Mouse (Mus musculus) small intestine, adult 2 months (tissue): ENCODE results near the gene Rhox13. TPM values are rescaled to one million over a fixed set of nuclear protein-coding genes. Genes with fewer than 3 reads are reported as not detected.

Experiments
- H3K27ac ChIP-seq: fragments of 200-500 bp; 2 replicates; pipeline ENCODE4 v1.5.1; 2012; ENCODE audit warnings: low read depth, low read length, control low read depth, inconsistent platforms; ENCODE audit not compliant: insufficient read depth
- H3K27me3 ChIP-seq: fragments of 200-500 bp; 2 replicates; pipeline ENCODE4 v1.6.1; 2012; ENCODE audit warnings: mild to moderate bottlenecking, moderate library complexity, low read length, inconsistent platforms; ENCODE audit not compliant: control insufficient read depth, insufficient read depth
- H3K36me3 ChIP-seq: fragments of 200-500 bp; 2 replicates; pipeline ENCODE4 v1.6.1; 2012; ENCODE audit warnings: mild to moderate bottlenecking, low read length, control low read depth, inconsistent platforms; ENCODE audit not compliant: control insufficient read depth, insufficient read depth
- H3K4me1 ChIP-seq: fragments of 200-500 bp; 2 replicates; pipeline ENCODE4 v1.6.1; 2012; ENCODE audit warnings: low read length, inconsistent platforms, mixed read lengths; ENCODE audit not compliant: control insufficient read depth, insufficient read depth, insufficient read length
- H3K4me3 ChIP-seq: fragments of 200-500 bp; 2 replicates; pipeline ENCODE4 v1.5.1; 2012; ENCODE audit warnings: low read depth, mild to moderate bottlenecking, control low read depth, inconsistent platforms, low read length, moderate library complexity
- CTCF ChIP-seq: fragments of 200-500 bp; IDR thresholded peaks from 2 replicates; pipeline ENCODE4 v1.5.1; 2012; ENCODE audit warnings: low read depth, mild to moderate bottlenecking, control low read depth, inconsistent platforms, low read length, moderate library complexity, mixed read lengths; ENCODE audit not compliant: insufficient replicate concordance, insufficient read length; ENCODE audit errors: extremely low read depth
- POLR2A ChIP-seq: fragments of 200-500 bp; IDR thresholded peaks from 2 replicates; pipeline ENCODE4 v1.6.1; 2012; ENCODE audit warnings: low read depth, mild to moderate bottlenecking, control low read depth, inconsistent platforms, low read length, moderate library complexity
- WGBS: fragments of 180-500 bp; shearing (Covaris S2); methylation state at CpG from one replicate; pipeline ENCODE4 v1.1.7; 2018; 5-methylcytosine and 5-hydroxymethylcytosine counted together
- polyA plus RNA-seq: library from polyadenylated mRNA; depleted of rRNA; stranded (reverse); fragments of >200 nt; gene quantifications from 2 replicates; pipeline ENCODE4 v1.2.3, GENCODE M21; 2012; rRNA removed

The Rhox13 gene
- polyA plus RNA-seq, result not detected in 2 replicates

DNA sequence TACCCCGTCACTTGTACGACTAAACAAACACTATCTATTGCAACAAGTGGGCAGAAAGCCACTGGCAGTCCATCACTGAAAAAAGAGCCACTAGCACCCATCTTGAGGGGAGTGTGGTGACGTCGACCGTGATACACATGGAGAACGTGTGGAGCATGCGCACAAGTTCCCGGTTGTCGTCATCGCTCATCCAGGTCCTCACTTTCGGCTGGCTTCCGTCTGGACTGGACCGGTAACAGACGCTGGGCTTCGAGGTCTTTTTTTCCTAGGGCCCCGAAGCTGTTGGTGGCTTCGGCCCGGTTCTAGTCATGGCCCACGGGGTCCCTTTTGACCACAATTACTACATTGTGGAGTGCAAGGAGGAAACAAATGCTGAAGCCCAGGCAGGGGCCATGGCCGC is at the start of gene Rhox13:
Rhox13 (plus strand) TSS at position 238 of the 400 bp plus-strand sequence.
- WGBS, result 94% methylated on average over 20 of the region's 20 CpGs
- no peaks in the 10 kb centered on the region for H3K4me1 ChIP-seq
- TF ChIP-seq CTCF (no peak), POLR2A (no peak)
- no peak within 1 kb of the TSS for H3K27ac ChIP-seq
- H3K36me3 ChIP-seq, result no peaks in the 10 kb centered on the region
- H3K27me3 ChIP-seq, result no peaks in the 10 kb centered on the region
- H3K4me3 ChIP-seq, result no peak within 1 kb of the TSS

DNA sequence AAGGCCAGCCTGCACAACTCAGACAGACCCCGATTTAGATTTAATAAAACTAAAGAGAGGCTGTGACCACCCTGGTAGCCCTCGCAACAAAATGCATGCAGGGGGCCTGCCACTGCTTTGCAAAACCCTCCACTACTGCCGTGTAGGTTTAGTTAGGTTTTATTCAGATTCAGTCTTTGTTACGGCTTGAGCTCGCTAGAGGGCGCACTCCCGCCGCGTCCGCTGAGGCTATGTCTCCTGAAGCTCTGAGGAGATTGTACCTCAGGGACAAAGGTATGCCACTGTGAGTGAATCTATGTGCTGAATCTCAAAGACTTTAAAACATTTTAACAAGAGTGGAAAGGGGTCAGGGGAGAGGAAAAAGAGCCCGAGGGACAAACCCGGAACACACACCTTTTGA is 36.8 kb upstream of the Rhox13 start:
- Histone ChIP-seq H3K36me3 (no peaks in the 10 kb centered on the region), H3K4me1 (no peaks in the 10 kb centered on the region), H3K27ac (no peak overlapping the region), H3K27me3 (no peaks in the 10 kb centered on the region), H3K4me3 (no peak overlapping the region)
- 16% methylated on average over 12 of the region's 12 CpGs for WGBS
- TF ChIP-seq POLR2A, result no peak
- peak; percentile 70; the same call in 1 of the 2 replicates for TF ChIP-seq CTCF

DNA sequence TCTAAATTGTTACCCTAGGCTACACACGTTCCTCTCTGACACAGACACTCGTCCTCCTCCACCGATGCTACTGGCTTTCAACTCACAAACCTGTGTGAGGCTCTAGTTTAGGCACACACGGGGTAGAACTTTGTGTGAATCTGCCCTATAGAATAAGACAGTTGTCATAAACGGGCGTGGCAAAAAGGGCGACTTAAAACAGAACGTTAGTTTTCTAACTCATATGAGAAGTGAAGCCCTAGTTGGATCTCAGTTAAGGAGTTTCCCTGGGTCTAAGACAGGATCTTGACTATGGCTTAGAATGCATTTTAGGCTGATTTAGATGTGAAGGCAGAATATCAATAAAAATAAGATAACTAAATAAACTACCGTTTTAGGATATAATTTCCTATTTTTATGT is 36.0 kb upstream of the Rhox13 start, which contains the start of gene Rhox11:
Rhox11 (minus strand) TSS at position 101 of the 400 bp plus-strand sequence.
- 75% methylated on average over 9 of the region's 9 CpGs for WGBS
- H3K27ac ChIP-seq, result no peak within 1 kb of the TSS
- H3K4me3 ChIP-seq, result no peak within 1 kb of the TSS
- no peaks in the 10 kb centered on the region for H3K4me1 ChIP-seq
- H3K27me3 ChIP-seq, result no peaks in the 10 kb centered on the region
- H3K36me3 ChIP-seq, result no peaks in the 10 kb centered on the region
- TF ChIP-seq CTCF, result no peak
- TF ChIP-seq POLR2A, result no peak

DNA sequence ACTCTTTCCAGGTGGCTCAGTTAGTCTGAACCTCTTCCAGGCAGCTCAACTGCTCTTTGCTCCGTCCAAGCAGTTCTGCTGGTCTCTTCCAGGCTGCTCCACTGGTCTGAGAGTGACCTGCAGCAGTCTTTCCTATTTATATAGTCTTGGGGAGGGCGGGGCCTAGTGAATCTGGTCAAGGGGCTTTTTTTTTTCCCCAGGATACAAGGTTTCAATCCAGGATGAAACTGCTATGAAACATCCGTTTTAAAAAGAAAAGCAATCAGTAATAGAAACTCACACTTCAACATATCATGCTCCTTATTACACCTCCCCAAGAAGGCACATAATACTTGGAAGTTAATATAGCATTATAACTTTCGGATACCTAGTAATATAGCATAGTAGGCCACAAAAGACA is 10.2 kb upstream of the Rhox13 start, which contains the start of gene Rhox12:
Rhox12 (minus strand) TSS at position 101 of the 400 bp plus-strand sequence.
- Histone ChIP-seq H3K27me3 (no peaks in the 10 kb centered on the region), H3K27ac (no peak within 1 kb of the TSS), H3K4me3 (no peak within 1 kb of the TSS), H3K36me3 (no peaks in the 10 kb centered on the region), H3K4me1 (no peaks in the 10 kb centered on the region)
- TF ChIP-seq CTCF (no peak), POLR2A (no peak)
- 62% methylated on average over 4 of the region's 4 CpGs for WGBS

DNA sequence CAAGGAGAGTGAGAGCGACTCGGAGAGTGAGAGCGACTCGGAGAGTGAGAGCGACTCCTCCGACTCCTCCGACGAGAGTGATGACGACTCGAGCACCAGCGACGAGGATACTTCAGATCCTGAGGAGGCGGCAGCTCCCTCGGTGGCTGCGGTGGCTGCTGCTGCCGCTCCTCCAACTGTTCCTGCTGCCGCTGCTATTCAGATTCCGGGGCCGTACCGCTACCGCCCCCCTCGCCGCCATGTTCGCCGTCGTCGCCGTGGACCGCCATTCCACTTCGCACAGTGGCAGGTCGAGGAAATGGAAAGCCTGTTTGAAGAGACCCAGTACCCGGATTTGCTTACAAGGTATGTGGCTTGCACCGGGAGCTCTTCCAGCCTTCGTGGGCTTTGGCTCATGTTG is 459 bp downstream of the Rhox13 start:
- no peaks in the 10 kb centered on the region for H3K4me1 ChIP-seq
- no peak for TF ChIP-seq POLR2A
- TF ChIP-seq CTCF, result no peak
- WGBS, result 90% methylated on average over 34 of the region's 34 CpGs
- no peaks in the 10 kb centered on the region for H3K27me3 ChIP-seq
- no peak overlapping the region for H3K27ac ChIP-seq
- H3K4me3 ChIP-seq, result no peak overlapping the region
- H3K36me3 ChIP-seq, result no peaks in the 10 kb centered on the region

DNA sequence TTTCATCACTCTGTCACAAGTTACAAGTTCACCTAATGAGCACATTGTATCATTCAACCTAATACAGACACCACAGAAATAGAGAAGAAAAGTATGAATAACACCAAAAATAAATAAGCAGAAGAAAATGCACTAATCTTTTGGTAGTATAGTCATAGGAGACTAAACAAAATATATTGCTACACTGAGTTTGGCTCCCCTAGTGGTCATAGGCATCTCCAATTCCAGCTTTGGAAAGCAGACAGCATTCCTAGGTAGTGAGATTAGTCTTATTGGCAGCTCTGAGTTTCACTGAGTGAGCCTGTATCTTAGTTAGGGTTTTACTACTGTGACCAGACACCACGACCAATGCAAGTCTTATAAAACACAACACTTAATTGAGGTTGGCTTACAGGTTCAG is 38.1 kb downstream of the Rhox13 start:
- Histone ChIP-seq H3K36me3 (no peaks in the 10 kb centered on the region), H3K27me3 (no peaks in the 10 kb centered on the region), H3K4me1 (no peaks in the 10 kb centered on the region), H3K4me3 (no peak overlapping the region), H3K27ac (no peak overlapping the region)
- WGBS, result 57% methylated on average over 1 of the region's 1 CpGs
- TF ChIP-seq POLR2A, result no peak
- no peak for TF ChIP-seq CTCF

DNA sequence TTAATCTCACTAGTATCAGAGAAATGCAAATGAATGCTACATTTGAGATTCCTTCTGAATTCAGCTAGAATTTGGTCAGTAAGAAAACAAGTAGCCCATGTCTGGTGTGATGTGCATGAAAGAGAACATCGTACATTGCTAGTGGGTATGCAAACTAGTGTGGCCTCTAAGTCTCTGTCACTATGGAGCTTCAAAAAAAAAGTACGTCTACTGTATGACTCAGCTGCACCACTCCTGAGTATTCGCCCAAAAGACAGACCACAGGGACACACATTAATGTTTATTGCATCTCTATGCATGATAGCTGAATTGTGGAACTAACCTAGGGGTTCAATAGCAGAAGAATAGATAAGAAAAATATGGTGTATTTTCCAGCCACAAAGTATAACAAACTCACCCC is 44.3 kb downstream of the Rhox13 start:
- Histone ChIP-seq H3K4me1 (no peaks in the 10 kb centered on the region), H3K4me3 (no peak overlapping the region), H3K36me3 (no peaks in the 10 kb centered on the region), H3K27me3 (no peaks in the 10 kb centered on the region), H3K27ac (no peak overlapping the region)
- WGBS, result 76% methylated on average over 3 of the region's 3 CpGs
- TF ChIP-seq POLR2A (no peak), CTCF (no peak)
